Mouse (Mus musculus): ENCODE data around the gene Rnf114.

Gene Rnf114

GRCm38 (mm10) chr2:167505127-167505526 lies 12.7 kb downstream of the Rnf114 start:
- no peak for DNase-seq (ENCODE audit: low read depth)

GRCm38 (mm10) chr2:167506546-167507260 lies 14.3 kb downstream of the Rnf114 start:
- DNase-seq (ENCODE audit: low read depth), result no peak

DNA sequence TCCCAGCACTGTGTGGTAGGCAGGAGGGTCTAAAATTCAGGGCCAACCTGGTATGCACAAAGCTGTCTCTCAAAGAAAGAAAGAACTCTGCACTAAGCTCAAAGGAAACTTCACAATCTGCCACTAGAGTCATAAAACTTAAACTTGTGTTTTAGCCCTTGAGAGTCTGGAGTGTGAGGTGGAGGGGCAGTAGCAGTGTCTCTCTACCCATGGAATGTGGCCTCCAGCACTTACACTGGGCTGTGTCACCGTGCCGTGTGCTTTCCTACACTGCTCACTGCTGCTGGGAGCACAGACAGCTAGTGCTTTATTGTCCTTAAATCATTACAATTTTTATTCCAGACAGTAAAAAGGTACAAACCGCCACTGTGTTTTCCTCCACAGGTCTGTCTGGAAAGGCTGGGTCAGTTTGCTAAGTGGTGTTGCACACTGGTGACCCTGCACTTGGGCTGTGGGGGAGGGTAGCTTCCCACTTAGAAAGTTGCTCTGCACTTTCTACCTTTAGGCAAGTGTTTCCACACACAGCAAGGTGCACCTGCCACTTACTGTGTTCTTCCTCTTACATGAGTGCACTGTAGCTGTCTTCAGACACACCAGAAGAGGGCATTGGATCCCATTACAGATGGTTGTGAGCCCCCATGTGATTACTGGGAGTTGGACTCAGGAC lies 15.4 kb downstream of the Rnf114 start:
- DNase-seq (ENCODE audit: low read depth), result no peak

DNA sequence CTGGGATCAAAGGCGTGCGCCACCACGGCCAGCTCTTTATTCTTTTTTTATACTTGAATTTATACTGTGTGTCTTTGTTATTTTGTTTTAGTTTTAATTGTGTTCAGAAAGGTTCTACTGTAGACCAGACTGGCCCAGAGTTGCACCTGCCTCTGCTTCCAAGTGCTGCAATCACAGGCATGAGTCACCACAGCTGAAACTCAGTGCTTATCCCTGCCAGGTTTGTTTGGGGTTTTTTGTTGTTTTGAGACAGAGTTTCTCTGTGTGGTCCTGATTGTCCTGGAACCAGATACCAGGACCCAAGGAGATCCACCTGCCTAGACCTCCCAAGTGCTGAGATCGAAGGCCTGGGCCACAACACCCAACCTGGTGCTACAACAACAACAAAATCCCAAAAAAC lies 16.1 kb downstream of the Rnf114 start:
- DNase-seq (ENCODE audit: low read depth), result peak; percentile 31

GRCm38 (mm10) chr2:167510485-167510884 lies 18.0 kb downstream of the Rnf114 start:
- no peak for DNase-seq (ENCODE audit: low read depth)

DNA sequence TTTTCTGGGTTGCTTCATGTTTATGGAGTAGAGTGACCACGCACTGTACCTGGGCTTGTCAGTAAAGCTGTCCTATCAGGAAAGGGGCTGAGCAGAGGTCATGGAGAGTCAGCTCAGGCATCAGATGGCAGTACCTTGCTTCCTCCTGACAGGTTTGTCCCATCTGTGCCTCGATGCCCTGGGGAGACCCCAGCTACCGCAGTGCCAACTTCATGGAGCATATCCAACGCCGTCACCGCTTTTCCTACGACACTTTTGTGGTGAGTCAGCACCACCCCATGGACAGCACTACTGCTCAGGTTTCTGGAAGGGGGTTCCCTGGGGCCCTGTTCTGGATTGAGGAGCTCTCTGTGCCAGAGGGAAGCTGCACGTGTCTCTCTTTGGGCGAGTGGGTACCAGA lies 19.9 kb downstream of the Rnf114 start:
- no peak for DNase-seq (ENCODE audit: low read depth)

- DNase-seq (ENCODE audit: low read depth), result peak; percentile 45
These were observed 20.5 kb downstream of the Rnf114 start for GRCm38 (mm10) chr2:167512970-167513369.

- DNase-seq (ENCODE audit: low read depth), result no peak
These were observed 22.2 kb downstream of the Rnf114 start for GRCm38 (mm10) chr2:167514641-167515040.

DNA sequence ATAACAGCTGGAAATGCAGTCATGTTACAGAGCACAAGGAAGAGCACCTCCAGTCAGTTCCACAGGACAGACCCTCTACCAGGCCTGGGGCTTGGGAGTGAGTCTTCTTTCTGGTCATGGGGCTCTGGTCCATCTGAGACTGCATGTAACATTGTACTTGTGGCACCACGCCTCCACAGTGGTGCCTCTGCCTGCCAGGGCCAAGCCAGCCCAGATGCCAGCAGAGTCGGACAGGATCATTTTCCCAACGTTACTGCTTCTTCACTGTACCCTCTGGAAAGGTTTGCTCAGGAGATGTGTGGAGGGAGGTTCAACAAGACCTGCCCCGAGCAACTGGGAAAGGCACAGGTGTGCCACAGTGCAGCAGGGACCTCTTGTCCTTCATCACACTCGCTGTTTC lies 23.2 kb downstream of the Rnf114 start:
- DNase-seq (ENCODE audit: low read depth), result no peak

- DNase-seq (ENCODE audit: low read depth), result peak; percentile 37
These were observed 27.3 kb downstream of the Rnf114 start for GRCm38 (mm10) chr2:167519606-167520252.

DNA sequence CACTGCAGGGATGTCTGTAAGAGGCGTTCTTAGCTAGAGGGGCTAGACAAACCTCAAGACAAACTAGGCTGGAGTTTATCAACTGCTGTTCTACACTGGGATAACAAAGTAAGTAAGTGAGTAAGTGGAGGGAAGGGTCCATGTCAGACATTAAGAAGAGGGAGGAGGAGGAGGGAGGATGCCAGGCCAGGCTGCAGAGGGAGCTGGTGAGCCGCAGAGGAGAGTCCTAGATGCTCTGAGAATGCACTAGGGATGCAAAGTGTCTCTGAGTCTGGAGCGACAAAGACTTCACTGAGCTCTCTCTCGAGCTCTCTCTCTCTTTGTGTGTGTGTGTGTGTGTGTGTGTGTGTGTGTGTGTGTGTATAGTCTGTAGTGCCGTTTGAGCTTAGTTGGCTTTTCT lies 35.8 kb downstream of the Rnf114 start:
- DNase-seq (ENCODE audit: low read depth), result no peak

DNA sequence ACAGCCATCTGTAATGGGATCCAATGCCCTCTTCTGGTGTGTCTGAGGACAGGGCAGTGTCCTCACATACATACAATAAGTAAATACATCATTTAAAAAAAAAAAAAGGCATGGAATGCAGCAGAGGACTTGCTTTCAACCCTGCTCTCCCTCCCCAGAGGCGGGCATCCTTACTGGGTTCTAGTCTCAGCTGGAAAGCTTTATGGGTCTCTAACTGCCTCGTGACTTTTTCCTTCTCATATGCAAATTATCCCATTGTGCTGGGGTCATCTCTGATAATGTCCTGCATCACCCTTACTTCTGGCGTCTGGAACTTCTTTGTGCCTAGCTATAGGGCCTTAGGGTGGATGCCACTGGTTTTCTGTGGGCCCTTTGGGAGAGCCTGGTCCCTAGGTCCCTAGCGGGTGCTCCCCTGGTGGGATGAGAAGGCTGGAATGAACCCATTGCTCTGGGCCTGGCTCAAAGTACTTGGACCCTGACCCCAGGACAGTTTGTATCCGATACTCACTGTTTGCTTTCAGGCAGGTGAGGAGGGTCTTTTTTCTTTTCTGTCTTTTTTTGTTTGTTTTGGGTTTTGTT lies 37.6 kb downstream of the Rnf114 start:
- DNase-seq (ENCODE audit: low read depth), result no peak

- DNase-seq (ENCODE audit: low read depth), result no peak
These were observed 38.1 kb downstream of the Rnf114 start for GRCm38 (mm10) chr2:167530536-167530935.

GRCm38 (mm10) chr2:167532131-167532530 lies 39.7 kb downstream of the Rnf114 start:
- peak; percentile 75 for DNase-seq (ENCODE audit: low read depth)

- DNase-seq (ENCODE audit: low read depth), result no peak
These were observed 41.4 kb downstream of the Rnf114 start for GRCm38 (mm10) chr2:167533880-167534279.

DNA sequence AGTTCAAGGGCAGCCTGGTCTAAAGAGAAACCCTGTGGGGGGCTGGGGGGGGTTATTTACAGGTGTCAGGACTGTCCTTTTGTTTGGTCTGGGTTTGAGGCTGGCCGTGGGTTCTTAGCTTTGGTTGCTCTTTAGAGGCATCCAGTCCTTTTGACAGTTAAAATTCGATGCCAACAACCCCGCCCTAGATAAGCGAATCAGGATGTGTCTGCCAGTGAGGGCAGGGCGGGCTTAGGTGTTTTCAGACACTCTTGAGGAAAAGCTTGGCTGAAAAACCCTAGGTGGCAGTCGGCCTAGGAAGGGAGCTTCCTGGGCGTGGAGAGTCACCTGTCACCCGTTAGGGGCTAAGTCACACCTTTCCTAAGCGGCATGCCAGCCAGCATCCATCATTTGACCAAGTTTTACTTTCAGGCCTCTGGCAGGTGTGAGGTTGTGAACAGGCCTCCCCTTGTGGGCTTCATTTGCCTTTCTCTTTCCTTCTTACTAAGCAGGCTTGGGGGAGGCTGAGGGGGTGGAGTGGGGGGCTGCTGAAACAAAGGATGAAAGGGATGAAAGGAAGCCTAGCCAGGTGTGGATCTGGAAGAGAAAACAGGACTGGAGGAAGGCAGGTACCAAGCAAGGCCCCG lies 44.0 kb downstream of the Rnf114 start:
- no peak for DNase-seq (ENCODE audit: low read depth)

DNA sequence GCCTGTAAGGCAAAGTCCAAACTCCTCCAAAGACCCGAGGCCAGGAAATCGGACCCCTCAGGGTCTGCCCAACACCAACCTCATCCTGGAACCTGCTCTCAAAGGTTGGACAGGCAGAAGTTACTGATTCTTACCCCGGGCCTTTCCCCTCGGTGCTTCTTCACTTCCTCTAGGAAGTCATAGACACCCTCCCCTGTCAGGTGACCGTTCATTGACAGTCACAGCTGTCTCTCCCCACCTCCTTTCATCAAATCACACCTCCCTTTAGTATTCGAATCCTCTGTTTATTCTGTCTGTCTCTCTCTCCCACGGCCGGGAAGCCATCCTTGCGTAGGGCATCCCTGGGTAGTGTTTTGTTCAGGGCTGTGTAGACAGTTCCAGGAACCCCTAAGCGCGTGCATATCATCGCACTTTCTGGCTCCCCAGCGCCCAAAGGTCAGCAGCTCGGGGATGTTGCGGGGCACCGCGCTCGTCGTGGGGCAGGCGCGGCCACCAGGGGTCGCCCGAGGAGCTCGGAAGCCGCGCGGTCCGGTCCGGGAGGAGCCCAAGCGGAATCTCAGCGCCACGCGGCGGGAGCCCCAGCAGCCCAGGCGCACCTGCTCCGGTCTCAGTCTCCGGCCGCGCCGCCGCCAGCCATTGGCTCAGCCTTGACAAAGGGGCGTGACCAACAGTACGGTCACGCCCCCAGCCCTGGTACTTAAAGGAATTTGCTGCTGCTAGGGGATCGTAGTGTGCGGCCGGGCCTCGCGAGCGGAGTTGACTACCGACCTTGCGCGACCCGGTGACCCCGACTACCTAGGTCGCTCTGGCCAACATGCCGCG lies 45.2 kb downstream of the Rnf114 start, which contains the start of gene Snai1:
Gene Snai1, plus strand, starts transcription at position 720 of the 822 bp plus-strand sequence.
- peak; percentile 99 for DNase-seq (ENCODE audit: low read depth)

DNA sequence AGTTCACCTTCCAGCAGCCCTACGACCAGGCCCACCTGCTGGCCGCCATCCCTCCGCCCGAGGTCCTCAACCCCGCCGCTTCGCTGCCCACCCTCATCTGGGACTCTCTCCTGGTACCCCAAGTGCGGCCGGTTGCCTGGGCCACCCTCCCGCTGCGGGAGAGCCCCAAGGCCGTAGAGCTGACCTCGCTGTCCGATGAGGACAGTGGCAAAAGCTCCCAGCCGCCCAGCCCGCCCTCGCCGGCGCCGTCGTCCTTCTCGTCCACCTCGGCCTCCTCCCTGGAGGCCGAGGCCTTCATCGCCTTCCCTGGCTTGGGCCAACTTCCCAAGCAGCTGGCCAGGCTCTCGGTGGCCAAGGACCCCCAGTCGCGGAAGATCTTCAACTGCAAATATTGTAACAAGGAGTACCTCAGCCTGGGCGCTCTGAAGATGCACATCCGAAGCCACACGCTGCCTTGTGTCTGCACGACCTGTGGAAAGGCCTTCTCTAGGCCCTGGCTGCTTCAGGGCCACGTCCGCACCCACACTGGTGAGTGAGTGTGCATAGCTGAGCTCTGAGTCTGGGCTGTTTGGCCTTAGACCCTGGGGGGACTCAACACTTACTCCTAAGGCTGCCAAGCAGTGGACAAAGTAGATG lies 46.3 kb downstream of the Rnf114 start:
- peak; percentile 60 for DNase-seq (ENCODE audit: low read depth)

DNA sequence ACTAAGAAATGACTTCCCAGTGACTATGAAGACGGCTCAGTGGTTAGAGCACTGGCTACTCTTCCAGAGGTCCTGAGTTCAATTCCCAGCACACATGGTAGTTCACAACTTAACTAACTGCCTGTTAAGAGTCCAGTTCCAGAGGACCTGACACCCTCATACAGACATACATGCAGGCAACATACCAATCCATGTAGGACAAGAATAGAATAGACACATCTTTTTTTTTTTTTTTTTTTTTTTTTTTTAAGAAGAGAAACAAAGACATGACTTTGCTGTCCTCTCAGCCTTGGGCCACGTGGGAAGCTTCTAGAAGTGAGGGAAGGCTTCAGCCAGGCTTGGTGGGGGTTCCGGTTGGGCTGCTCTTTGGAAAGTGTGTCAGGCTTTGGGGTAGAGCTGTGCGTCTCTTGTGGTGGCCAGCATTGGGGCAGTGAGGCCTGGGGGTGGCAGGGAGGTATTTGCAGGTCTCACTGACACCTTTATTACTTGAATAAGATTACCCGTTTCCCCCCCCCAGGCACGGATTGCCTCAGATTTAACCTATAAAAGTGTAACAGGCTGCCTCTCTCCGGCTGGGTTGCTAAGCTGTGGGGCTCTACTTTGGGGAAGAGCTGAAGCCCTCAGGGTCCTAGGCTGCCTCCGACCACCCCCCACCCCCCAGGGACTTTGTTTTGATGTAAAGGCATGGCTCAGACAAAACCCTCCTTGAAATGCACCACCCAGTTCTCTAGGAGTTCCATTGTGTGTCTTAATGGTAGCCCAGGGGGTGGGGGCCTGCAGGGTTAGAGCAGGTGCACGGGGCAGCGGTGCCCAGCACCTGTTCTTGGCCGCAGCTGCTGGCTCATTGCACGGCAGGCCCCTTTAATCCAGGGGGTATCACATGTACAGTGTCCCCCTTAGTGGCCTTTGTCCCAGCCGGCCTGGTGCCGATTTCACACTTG lies 47.4 kb downstream of the Rnf114 start:
- peak; percentile 41 for DNase-seq (ENCODE audit: low read depth)

All from NIH3T3 (cell line).